Mouse (Mus musculus): Measurements from ENCODE around the gene Acot1.
"Not testable (repeated sequence)": the region's sequence is repeated elsewhere in the genome, so short reads cannot be mapped to it uniquely, and the experiment has no call there.

GRCm38 (mm10) chr12:84020528-84020927 is 11.2 kb downstream of the Acot1 start:
- TF ChIP-seq TAL1, GATA1 (IDR thresholded peaks at IDR 0.05; ENCODE audit: low read length): not testable (repeated sequence)
